Mouse (Mus musculus): ENCODE data around the gene Heatr1. TPM values are rescaled to one million over a fixed set of nuclear protein-coding genes. Genes with fewer than 3 reads are reported as not detected.
A peak's percentile ranks its signal among the peaks of the same experiment; 100 is the strongest.

The Heatr1 gene
- total and polyA plus RNA-seq, 2 experiments from 2014 or later: 3.5 to 9.3 TPM

DNA sequence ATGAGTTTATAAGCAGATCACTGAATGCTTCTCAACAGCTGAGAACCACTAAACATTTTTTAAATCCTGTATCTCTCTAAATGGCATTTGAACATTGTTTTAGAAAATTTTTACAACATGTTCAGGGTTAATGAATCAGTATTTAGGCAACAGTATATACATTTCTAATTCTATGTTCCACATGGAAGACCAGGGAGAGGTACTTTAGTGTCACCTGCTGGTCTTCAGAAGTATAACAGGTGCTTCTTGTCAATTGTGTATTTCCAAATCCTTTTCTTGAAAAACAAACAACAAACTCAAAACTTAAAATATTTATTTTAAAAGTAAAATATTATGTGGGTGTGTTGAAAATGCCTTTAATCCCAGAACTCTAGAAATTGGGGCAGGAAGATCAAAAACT, 8.5 kb upstream of the Heatr1 start:
- ATAC-seq (ENCODE audit: insufficient read depth, low read depth) (no peak), DNase-seq (ENCODE audit: low spot score) (peak; percentile 73)
- Histone ChIP-seq H3K27ac (ENCODE audit: low read depth) (peak overlapping the region; percentile 50; the same call in 1 of the 2 replicates), H3K4me2 (ENCODE audit: low read depth, low read length) (no peak overlapping the region), H3K27me3 (ENCODE audit: control insufficient read depth, insufficient read depth, low read length) (no peaks in the 10 kb centered on the region), H3K36me3 (replicated peaks; ENCODE audit: control insufficient read depth, insufficient read depth, low read length) (no peaks in the 10 kb centered on the region), H3K4me1 (ENCODE audit: control insufficient read depth, insufficient read depth) (no peaks in the 10 kb centered on the region), H3K9ac (replicated peaks; ENCODE audit: low read depth, low read length) (no peak overlapping the region), H3K9me3 (replicated peaks; ENCODE audit: control insufficient read depth, low read length) (no peaks in the 10 kb centered on the region), H3K4me3 (ENCODE audit: low read depth, low read length) (no peak overlapping the region)
- TF ChIP-seq CTCF (IDR thresholded peaks at IDR 0.05; ENCODE audit: low read depth) (peak; percentile 86), EP300 (IDR thresholded peaks at IDR 0.05; ENCODE audit: low read depth) (no peak)

DNA sequence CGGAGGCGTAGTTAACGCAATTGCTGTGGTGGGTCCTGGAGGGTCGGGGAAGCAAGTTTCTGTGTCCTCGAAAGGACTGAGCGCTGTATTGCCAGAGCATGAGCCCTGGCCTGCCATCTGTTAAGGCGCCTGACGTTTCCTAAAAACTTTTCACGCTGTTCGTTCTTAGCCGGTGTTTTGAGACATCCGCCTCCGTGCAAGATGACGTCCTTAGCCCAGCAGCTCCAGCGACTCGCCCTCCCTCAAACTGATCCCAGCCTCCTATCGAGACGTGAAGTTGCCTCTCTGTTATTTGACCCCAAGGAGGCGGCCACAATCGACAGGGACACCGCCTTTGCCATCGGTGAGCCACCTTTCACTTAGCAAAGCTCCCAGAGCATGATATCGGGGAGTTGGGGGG, 744 bp downstream of the Heatr1 start:
- TF ChIP-seq EP300 (IDR thresholded peaks at IDR 0.05; ENCODE audit: low read depth) (no peak), CTCF (IDR thresholded peaks at IDR 0.05; ENCODE audit: low read depth) (0 out of 2 replicates have a peak, but pooled peaks have one; percentile 11)
- H3K4me2 ChIP-seq (ENCODE audit: low read depth, low read length): peak overlapping the region; percentile 96
- no peak for ATAC-seq (ENCODE audit: insufficient read depth, low read depth)
- WGBS: under 1% methylated on average over 23 of the region's 23 CpGs
- DNase-seq (ENCODE audit: low spot score): no peak
- H3K9ac ChIP-seq (replicated peaks; ENCODE audit: low read depth, low read length): peak overlapping the region; percentile 67
- H3K4me1 ChIP-seq (ENCODE audit: control insufficient read depth, insufficient read depth): peaks cover 8% of the 10 kb centered on the region; the same call in 1 of the 2 replicates
- H3K36me3 ChIP-seq (replicated peaks; ENCODE audit: control insufficient read depth, insufficient read depth, low read length): peaks cover 22% of the 10 kb centered on the region
- no peak overlapping the region for H3K27ac ChIP-seq (ENCODE audit: low read depth)
- H3K9me3 ChIP-seq (replicated peaks; ENCODE audit: control insufficient read depth, low read length): no peaks in the 10 kb centered on the region
- H3K4me3 ChIP-seq (ENCODE audit: low read depth, low read length): peak overlapping the region; percentile 88
- H3K27me3 ChIP-seq (ENCODE audit: control insufficient read depth, insufficient read depth, low read length): no peaks in the 10 kb centered on the region

DNA sequence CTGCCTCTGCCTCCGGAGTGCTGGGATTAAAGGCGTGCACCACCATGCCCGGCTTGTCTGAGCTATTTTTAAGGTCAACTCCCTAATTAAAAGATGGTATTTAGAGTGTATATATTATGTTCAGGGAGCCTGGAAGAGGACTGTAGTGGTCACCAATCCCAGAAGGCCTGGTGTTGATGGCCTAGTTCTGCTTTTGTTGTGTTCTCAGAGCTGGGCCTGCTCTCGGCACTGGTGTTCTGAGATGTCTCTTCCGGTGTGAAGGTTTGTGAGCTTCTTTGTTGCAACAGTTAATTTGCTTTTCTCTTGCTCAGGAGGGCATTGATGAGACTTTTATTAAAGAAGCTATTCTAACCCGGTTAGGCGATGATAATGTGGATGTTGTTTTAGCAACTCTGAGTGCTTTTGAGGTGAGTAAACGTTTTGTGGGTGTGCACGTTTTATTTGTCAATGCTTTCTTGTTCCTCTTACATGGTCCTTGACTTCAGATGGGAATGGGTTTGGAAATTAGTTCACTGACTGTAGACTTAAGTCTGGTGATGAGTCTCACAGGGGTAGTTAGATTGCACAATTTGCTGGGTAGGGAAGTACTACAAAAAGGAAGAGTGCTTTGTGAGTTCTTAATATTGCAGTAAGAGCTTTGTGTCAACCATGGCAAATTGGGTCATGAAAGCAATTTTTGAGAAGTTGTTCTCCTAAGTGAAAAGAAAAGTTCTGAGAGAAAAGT, 13.7 kb downstream of the Heatr1 start:
- H3K4me2 ChIP-seq (ENCODE audit: low read depth, low read length): no peak overlapping the region
- DNase-seq (ENCODE audit: low spot score) (no peak), ATAC-seq (ENCODE audit: insufficient read depth, low read depth) (no peak)
- peaks cover 60% of the 10 kb centered on the region for H3K36me3 ChIP-seq (replicated peaks; ENCODE audit: control insufficient read depth, insufficient read depth, low read length)
- H3K9me3 ChIP-seq (replicated peaks; ENCODE audit: control insufficient read depth, low read length): no peaks in the 10 kb centered on the region
- H3K9ac ChIP-seq (replicated peaks; ENCODE audit: low read depth, low read length): no peak overlapping the region
- WGBS: 89% methylated on average over 9 of the region's 9 CpGs
- no peak for TF ChIP-seq EP300 (IDR thresholded peaks at IDR 0.05; ENCODE audit: low read depth)
- TF ChIP-seq CTCF (IDR thresholded peaks at IDR 0.05; ENCODE audit: low read depth): no peak
- no peak overlapping the region for H3K27ac ChIP-seq (ENCODE audit: low read depth)
- no peaks in the 10 kb centered on the region for H3K27me3 ChIP-seq (ENCODE audit: control insufficient read depth, insufficient read depth, low read length)
- H3K4me1 ChIP-seq (ENCODE audit: control insufficient read depth, insufficient read depth): no peaks in the 10 kb centered on the region
- no peak overlapping the region for H3K4me3 ChIP-seq (ENCODE audit: low read depth, low read length)

DNA sequence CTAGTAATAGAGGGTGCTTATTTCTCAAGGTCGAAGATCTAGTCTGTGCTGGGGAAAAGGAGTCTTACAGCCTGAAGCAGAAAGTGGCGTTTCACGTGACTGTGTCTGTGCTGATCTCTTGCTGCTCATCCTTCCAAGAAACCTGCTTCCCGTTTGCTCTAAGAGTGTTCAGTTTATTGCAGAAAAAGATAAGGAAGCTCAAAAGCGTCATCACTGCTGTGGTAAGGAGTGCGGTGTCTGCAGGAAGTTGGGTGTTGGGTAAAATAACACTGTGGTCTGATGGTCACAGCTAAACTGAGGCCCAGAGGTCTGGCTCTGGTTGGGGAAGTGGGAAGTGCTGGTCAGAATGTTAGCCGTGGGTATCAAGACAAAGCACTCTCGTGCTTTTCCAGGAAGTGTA, 17.2 kb downstream of the Heatr1 start:
- Histone ChIP-seq H3K36me3 (replicated peaks; ENCODE audit: control insufficient read depth, insufficient read depth, low read length) (peaks cover 75% of the 10 kb centered on the region), H3K4me3 (ENCODE audit: low read depth, low read length) (no peak overlapping the region), H3K4me2 (ENCODE audit: low read depth, low read length) (no peak overlapping the region), H3K9me3 (replicated peaks; ENCODE audit: control insufficient read depth, low read length) (no peaks in the 10 kb centered on the region), H3K4me1 (ENCODE audit: control insufficient read depth, insufficient read depth) (no peaks in the 10 kb centered on the region), H3K9ac (replicated peaks; ENCODE audit: low read depth, low read length) (no peak overlapping the region), H3K27me3 (ENCODE audit: control insufficient read depth, insufficient read depth, low read length) (no peaks in the 10 kb centered on the region), H3K27ac (ENCODE audit: low read depth) (no peak overlapping the region)
- ATAC-seq (ENCODE audit: insufficient read depth, low read depth) (peak; percentile 30; the same call in 1 of the 2 replicates), DNase-seq (ENCODE audit: low spot score) (no peak)
- 60% methylated on average over 8 of the region's 8 CpGs for WGBS
- TF ChIP-seq CTCF (IDR thresholded peaks at IDR 0.05; ENCODE audit: low read depth): no peak
- no peak for TF ChIP-seq EP300 (IDR thresholded peaks at IDR 0.05; ENCODE audit: low read depth)

DNA sequence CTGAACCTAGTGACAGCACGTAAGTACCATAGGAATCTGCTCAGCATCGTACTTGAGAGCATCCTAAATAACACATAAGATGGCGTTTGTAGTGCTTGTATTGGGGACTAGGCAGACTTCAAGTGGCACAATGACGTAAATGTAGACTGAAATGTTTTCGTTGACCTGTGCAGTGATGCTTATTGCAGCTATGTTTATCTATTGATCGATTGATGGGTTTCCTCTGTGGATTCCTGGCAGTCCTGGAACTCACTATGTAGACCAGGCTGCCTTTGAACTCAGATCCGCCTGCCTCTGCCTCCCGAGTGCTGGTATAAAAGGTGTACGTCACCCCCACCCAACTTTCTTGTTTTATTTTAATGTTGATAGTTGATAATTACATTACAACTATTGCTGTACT, 25.8 kb downstream of the Heatr1 start:
- Histone ChIP-seq H3K9me3 (replicated peaks; ENCODE audit: control insufficient read depth, low read length) (no peaks in the 10 kb centered on the region), H3K4me3 (ENCODE audit: low read depth, low read length) (no peak overlapping the region), H3K4me2 (ENCODE audit: low read depth, low read length) (no peak overlapping the region), H3K36me3 (replicated peaks; ENCODE audit: control insufficient read depth, insufficient read depth, low read length) (peaks cover 85% of the 10 kb centered on the region), H3K9ac (replicated peaks; ENCODE audit: low read depth, low read length) (no peak overlapping the region), H3K27ac (ENCODE audit: low read depth) (no peak overlapping the region), H3K4me1 (ENCODE audit: control insufficient read depth, insufficient read depth) (no peaks in the 10 kb centered on the region), H3K27me3 (ENCODE audit: control insufficient read depth, insufficient read depth, low read length) (no peaks in the 10 kb centered on the region)
- 86% methylated on average over 9 of the region's 9 CpGs for WGBS
- no peak for TF ChIP-seq CTCF (IDR thresholded peaks at IDR 0.05; ENCODE audit: low read depth)
- no peak for TF ChIP-seq EP300 (IDR thresholded peaks at IDR 0.05; ENCODE audit: low read depth)
- no peak for DNase-seq (ENCODE audit: low spot score)
- no peak for ATAC-seq (ENCODE audit: insufficient read depth, low read depth)

DNA sequence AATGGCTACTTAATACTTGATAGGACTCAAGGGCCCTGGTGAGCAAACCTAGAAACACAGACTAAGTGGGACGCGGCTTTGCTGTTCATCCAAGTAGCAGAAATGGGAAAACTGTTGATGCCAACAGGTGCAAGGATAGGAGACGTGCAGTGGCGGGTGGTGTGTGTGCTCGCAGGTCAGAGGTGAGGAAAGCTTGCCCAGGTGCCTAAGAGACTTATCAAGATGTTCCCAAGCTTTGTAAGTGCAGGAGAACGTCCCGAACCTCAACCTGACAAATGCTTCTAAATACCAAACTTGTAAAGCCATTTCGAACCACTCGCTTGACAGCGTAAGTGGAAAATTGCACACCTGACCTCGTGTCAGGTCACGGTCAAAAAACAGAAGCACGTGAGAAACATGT, 33.7 kb downstream of the Heatr1 start:
- WGBS: 92% methylated on average over 13 of the region's 13 CpGs
- Histone ChIP-seq H3K9me3 (replicated peaks; ENCODE audit: control insufficient read depth, low read length) (no peaks in the 10 kb centered on the region), H3K9ac (replicated peaks; ENCODE audit: low read depth, low read length) (no peak overlapping the region), H3K4me3 (ENCODE audit: low read depth, low read length) (no peak overlapping the region), H3K4me2 (ENCODE audit: low read depth, low read length) (no peak overlapping the region), H3K27ac (ENCODE audit: low read depth) (no peak overlapping the region), H3K4me1 (ENCODE audit: control insufficient read depth, insufficient read depth) (no peaks in the 10 kb centered on the region), H3K36me3 (replicated peaks; ENCODE audit: control insufficient read depth, insufficient read depth, low read length) (peaks cover 91% of the 10 kb centered on the region), H3K27me3 (ENCODE audit: control insufficient read depth, insufficient read depth, low read length) (no peaks in the 10 kb centered on the region)
- ATAC-seq (ENCODE audit: insufficient read depth, low read depth): no peak
- DNase-seq (ENCODE audit: low spot score): no peak
- TF ChIP-seq EP300 (IDR thresholded peaks at IDR 0.05; ENCODE audit: low read depth): no peak
- TF ChIP-seq CTCF (IDR thresholded peaks at IDR 0.05; ENCODE audit: low read depth): no peak
